ENCODE assay signal across 30 mouse cellular contexts in genomic region chr11:6684741-6685140, GRCm38 (mm10). TPM values are rescaled to one million over a fixed set of nuclear protein-coding genes. Genes with fewer than 3 reads are reported as not detected.
DNase-seq lines count a peak whose midpoint lies in the region; ATAC-seq and TF ChIP-seq lines count a peak whose summit lies in the region.
"Had no signal": no experiment of that assay in that cellular context is flagged by ENCODE, and none has a peak within 500 bp of the region (broad histone marks: within the 10 kb centered on the region; RNA-seq: fewer than 3 reads in every experiment).

No protein-coding gene starts in this region.

- H3K4me2 ChIP-seq in embryonic facial prominence, embryonic 14.5 days (ENCODE audit: low read depth, low read length): no peak overlapping the region
- H3K4me2 ChIP-seq in midbrain, embryonic 14.5 days (ENCODE audit: low read length): no peak overlapping the region
- no peak overlapping the region for H3K4me2 ChIP-seq in midbrain, postnatal 0 days (ENCODE audit: low read depth, low read length, poor library complexity, severe bottlenecking)

- ATAC-seq in embryonic facial prominence, embryonic 14.5 days (ENCODE audit: low read depth): no peak
- ATAC-seq in midbrain, embryonic 14.5 days (ENCODE audit: low FRiP score, low TSS enrichment): no peak
- ATAC-seq in midbrain, postnatal 0 days (ENCODE audit: low FRiP score): no peak
- ATAC-seq: activated CD4-positive, CD25-positive, alpha-beta regulatory T cell, adult 4 months; CD4-positive, CD25-positive, alpha-beta regulatory T cell, adult 4 months; Patski had no signal

- no peaks in the 10 kb centered on the region for H3K36me3 ChIP-seq in embryonic facial prominence, embryonic 14.5 days (ENCODE audit: control insufficient read depth, insufficient read depth, low read length)
- no peaks in the 10 kb centered on the region for H3K36me3 ChIP-seq in embryonic facial prominence, embryonic 10.5 days (replicated peaks)
- no peaks in the 10 kb centered on the region for H3K36me3 ChIP-seq in midbrain, embryonic 14.5 days (ENCODE audit: control insufficient read depth, insufficient read depth, low read length)
- no peaks in the 10 kb centered on the region for H3K36me3 ChIP-seq in midbrain, postnatal 0 days (ENCODE audit: insufficient read depth, low read length)
- H3K36me3 ChIP-seq: G1E had no signal

- H3K4me3 ChIP-seq in embryonic facial prominence, embryonic 14.5 days (ENCODE audit: low read depth, low read length): no peak overlapping the region
- H3K4me3 ChIP-seq in embryonic facial prominence, embryonic 10.5 days: no peak overlapping the region
- H3K4me3 ChIP-seq in midbrain, embryonic 14.5 days (replicated peaks; ENCODE audit: low read depth, low read length): no peak overlapping the region
- no peak overlapping the region for H3K4me3 ChIP-seq in midbrain, postnatal 0 days (ENCODE audit: low read depth, low read length)

- DNase-seq in embryonic facial prominence, embryonic 14.5 days (ENCODE audit: low spot score): peak; percentile 14
- no peak for DNase-seq in embryonic facial prominence, embryonic 10.5 days (ENCODE audit: low spot score)
- peak; percentile 27 for DNase-seq in midbrain, embryonic 14.5 days
- DNase-seq in midbrain, postnatal 0 days (ENCODE audit: low spot score): no peak
- DNase-seq in ES-CJ7 (ENCODE audit: low read depth, low spot score) (peak; percentile 27), R1 (ENCODE audit: low read depth, low spot score) (peak; percentile 93)
- DNase-seq in lung, adult 18-20 months: no peak
- DNase-seq in frontal cortex, postnatal 25 days (ENCODE audit: low spot score in 2 of 2): no peak
- DNase-seq: adrenal gland, adult 2 months; adrenal gland, adult 8-10 months; adrenal gland, postnatal 10 days; adrenal gland, postnatal 14 days; adrenal gland, postnatal 25 days; adrenal gland, postnatal 36 days; B cell, adult 2 months; cerebellum, adult 11 months; cerebellum, adult 11-12 months; cerebellum, adult 18-20 months; cerebellum, adult 2 months had no signal

- H3K27me3 ChIP-seq in embryonic facial prominence, embryonic 14.5 days (replicated peaks; ENCODE audit: control insufficient read depth, insufficient read depth, low read length): no peaks in the 10 kb centered on the region
- no peaks in the 10 kb centered on the region for H3K27me3 ChIP-seq in embryonic facial prominence, embryonic 10.5 days (replicated peaks; ENCODE audit: low read depth, poor library complexity, severe bottlenecking)
- no peaks in the 10 kb centered on the region for H3K27me3 ChIP-seq in midbrain, embryonic 14.5 days (ENCODE audit: control insufficient read depth, insufficient read depth, low read length)
- no peaks in the 10 kb centered on the region for H3K27me3 ChIP-seq in midbrain, postnatal 0 days (ENCODE audit: insufficient read depth, low read length)
- H3K27me3 ChIP-seq: Patski had no signal

- H3K9me3 ChIP-seq in embryonic facial prominence, embryonic 14.5 days (ENCODE audit: control insufficient read depth, low read length): 0 out of 2 replicates have a peak, but pooled peaks cover 3% of the 10 kb centered on the region
- no peaks in the 10 kb centered on the region for H3K9me3 ChIP-seq in embryonic facial prominence, embryonic 10.5 days
- H3K9me3 ChIP-seq in midbrain, embryonic 14.5 days (ENCODE audit: control insufficient read depth, low read length): no peaks in the 10 kb centered on the region
- no peaks in the 10 kb centered on the region for H3K9me3 ChIP-seq in midbrain, postnatal 0 days (ENCODE audit: low read length)

- no peaks in the 10 kb centered on the region for H3K4me1 ChIP-seq in embryonic facial prominence, embryonic 14.5 days (ENCODE audit: control insufficient read depth, insufficient read depth, low read length)
- peaks cover 9% of the 10 kb centered on the region for H3K4me1 ChIP-seq in embryonic facial prominence, embryonic 10.5 days
- no peaks in the 10 kb centered on the region for H3K4me1 ChIP-seq in midbrain, embryonic 14.5 days (ENCODE audit: control insufficient read depth, insufficient read depth, low read length)
- no peaks in the 10 kb centered on the region; the same call in 1 of the 2 replicates for H3K4me1 ChIP-seq in midbrain, postnatal 0 days (ENCODE audit: insufficient read depth, low read length)

- TF ChIP-seq CTCF in midbrain, postnatal 0 days (IDR thresholded peaks at IDR 0.05): no peak

- WGBS in embryonic facial prominence, embryonic 14.5 days: 58% methylated on average over 3 of the region's 3 CpGs
- 54% methylated on average over 3 of the region's 3 CpGs for WGBS in embryonic facial prominence, embryonic 10.5 days
- WGBS in midbrain, embryonic 14.5 days: 54% methylated on average over 3 of the region's 3 CpGs
- WGBS in midbrain, postnatal 0 days: 50% methylated on average over 3 of the region's 3 CpGs

- no peak overlapping the region for H3K9ac ChIP-seq in embryonic facial prominence, embryonic 14.5 days (ENCODE audit: low read depth, low read length)
- H3K9ac ChIP-seq in midbrain, embryonic 14.5 days (replicated peaks; ENCODE audit: low read length): no peak overlapping the region
- no peak overlapping the region for H3K9ac ChIP-seq in midbrain, postnatal 0 days (replicated peaks; ENCODE audit: low read length, poor library complexity, severe bottlenecking)

- no peak overlapping the region for H3K27ac ChIP-seq in embryonic facial prominence, embryonic 14.5 days (replicated peaks; ENCODE audit: low read depth, low read length)
- H3K27ac ChIP-seq in embryonic facial prominence, embryonic 10.5 days (replicated peaks): no peak overlapping the region
- H3K27ac ChIP-seq in midbrain, embryonic 14.5 days (replicated peaks; ENCODE audit: low read depth, low read length): no peak overlapping the region
- no peak overlapping the region for H3K27ac ChIP-seq in midbrain, postnatal 0 days (ENCODE audit: low read depth, low read length)

RNA-seq across cellular contexts. Expression of gene Ramp3, which starts 26.4 kb away (rescaled TPM):
- 12.2 and 15.1 TPM in 2 replicates for polyA plus RNA-seq in embryonic facial prominence, embryonic 14.5 days (2014; fragmentation: Nextera tagmentation; extraction: Ambion mirVana)
- polyA plus RNA-seq in embryonic facial prominence, embryonic 10.5 days (2016; fragmentation: Nextera tagmentation; extraction: Ambion mirVana): 5.0 and 5.1 TPM in 2 replicates
- 5.9 and 7.0 TPM in 2 replicates for polyA plus RNA-seq in midbrain, embryonic 14.5 days (2014; fragmentation: Nextera tagmentation; extraction: Ambion mirVana)
- total RNA-seq in midbrain, postnatal 0 days (2014; rRNA removed): 16.1 and 25.0 TPM in 2 replicates
- polyA plus RNA-seq in midbrain, postnatal 0 days (2015; fragmentation: Nextera tagmentation; extraction: Ambion mirVana): 14.8 and 15.6 TPM in 2 replicates
- total RNA-seq: G1E, MEL had no signal
- polyA plus RNA-seq: G1E had no signal

RNA-seq across cellular contexts. Expression of gene Wap, which starts 46.3 kb away (rescaled TPM):
- not detected in 2 replicates for polyA plus RNA-seq in embryonic facial prominence, embryonic 14.5 days (2014; fragmentation: Nextera tagmentation; extraction: Ambion mirVana)
- polyA plus RNA-seq in embryonic facial prominence, embryonic 10.5 days (2016; fragmentation: Nextera tagmentation; extraction: Ambion mirVana): not detected in 2 replicates
- polyA plus RNA-seq in midbrain, embryonic 14.5 days (2014; fragmentation: Nextera tagmentation; extraction: Ambion mirVana): not detected in 2 replicates
- total RNA-seq in midbrain, postnatal 0 days (2014; rRNA removed): not detected in 2 replicates
- polyA plus RNA-seq in midbrain, postnatal 0 days (2015; fragmentation: Nextera tagmentation; extraction: Ambion mirVana): not detected in 2 replicates
- total RNA-seq: adrenal gland, adult 18-20 months; adrenal gland, adult 2 months; adrenal gland, adult 8-10 months; adrenal gland, postnatal 10 days; adrenal gland, postnatal 14 days; adrenal gland, postnatal 25 days; adrenal gland, postnatal 36 days; adrenal gland, postnatal 4 days; CH12.LX; ES-E14; G1E; MEL had no signal
- polyA plus RNA-seq: activated CD4-positive, CD25-positive, alpha-beta regulatory T cell, adult 4 months; adrenal gland, adult 2 months; brain, embryonic 14.5 days; C2C12; CD4-positive, CD25-positive, alpha-beta regulatory T cell, adult 4 months; cerebellum, adult 2 months; G1E; Patski had no signal

RNA-seq across cellular contexts. Expression of gene Tbrg4, which starts 58.9 kb away (rescaled TPM):
- polyA plus RNA-seq in embryonic facial prominence, embryonic 14.5 days (2014; fragmentation: Nextera tagmentation; extraction: Ambion mirVana): 33.7 and 35.7 TPM in 2 replicates
- 66.9 and 74.2 TPM in 2 replicates for polyA plus RNA-seq in embryonic facial prominence, embryonic 10.5 days (2016; fragmentation: Nextera tagmentation; extraction: Ambion mirVana)
- 28.1 and 30.2 TPM in 2 replicates for polyA plus RNA-seq in midbrain, embryonic 14.5 days (2014; fragmentation: Nextera tagmentation; extraction: Ambion mirVana)
- total RNA-seq in midbrain, postnatal 0 days (2014; rRNA removed): 35.1 and 46.6 TPM in 2 replicates
- 31.3 and 31.4 TPM in 2 replicates for polyA plus RNA-seq in midbrain, postnatal 0 days (2015; fragmentation: Nextera tagmentation; extraction: Ambion mirVana)

Comparison
In these comparisons a context has a peak if more than half of its experiments do, and no peak if none do; other contexts are left out.
1. DNase-seq: peak in embryonic facial prominence, embryonic 14.5 days (single experiment), midbrain, embryonic 14.5 days (single experiment), ES-CJ7 (single experiment) and R1 (single experiment); none in embryonic facial prominence, embryonic 10.5 days (single experiment), midbrain, postnatal 0 days (single experiment), lung, adult 18-20 months (0 of 2) and frontal cortex, postnatal 25 days (0 of 2).